Mouse (Mus musculus): Measurements from ENCODE around the gene Slf2.

GRCm38 (mm10) chr19:44930744-44931453, at the start of gene Slf2:
- TF ChIP-seq GATA1 (IDR thresholded peaks at IDR 0.05; ENCODE audit: borderline replicate concordance, low read length) (no peak), FLI1 (IDR thresholded peaks at IDR 0.05; ENCODE audit: low read length) (no peak)

Data from megakaryocyte, embryonic 14.5 days (primary cell).